Mouse (Mus musculus) adrenal gland, adult 2 months (tissue): ENCODE data around the gene Tmem39b. TPM values are rescaled to one million over a fixed set of nuclear protein-coding genes. Genes with fewer than 3 reads are reported as not detected.

ENCODE experiments used
- DNase-seq: peaks from one replicate; pipeline ENCODE4 v3.0.0; 2021
- polyA plus RNA-seq: library from polyadenylated mRNA; depleted of rRNA; stranded (reverse); fragments of >200 nt; gene quantifications from 2 replicates; pipeline ENCODE4 v1.2.3, GENCODE M21; 2012
- total RNA-seq, 2 experiments: library from RNA; stranded (reverse); gene quantifications; 2 replicates each; pipeline ENCODE4 v1.2.3; 2021

Tmem39b gene
- total and polyA plus RNA-seq, 3 experiments = 10.3 to 26.5 (median 15.1) TPM

DNA sequence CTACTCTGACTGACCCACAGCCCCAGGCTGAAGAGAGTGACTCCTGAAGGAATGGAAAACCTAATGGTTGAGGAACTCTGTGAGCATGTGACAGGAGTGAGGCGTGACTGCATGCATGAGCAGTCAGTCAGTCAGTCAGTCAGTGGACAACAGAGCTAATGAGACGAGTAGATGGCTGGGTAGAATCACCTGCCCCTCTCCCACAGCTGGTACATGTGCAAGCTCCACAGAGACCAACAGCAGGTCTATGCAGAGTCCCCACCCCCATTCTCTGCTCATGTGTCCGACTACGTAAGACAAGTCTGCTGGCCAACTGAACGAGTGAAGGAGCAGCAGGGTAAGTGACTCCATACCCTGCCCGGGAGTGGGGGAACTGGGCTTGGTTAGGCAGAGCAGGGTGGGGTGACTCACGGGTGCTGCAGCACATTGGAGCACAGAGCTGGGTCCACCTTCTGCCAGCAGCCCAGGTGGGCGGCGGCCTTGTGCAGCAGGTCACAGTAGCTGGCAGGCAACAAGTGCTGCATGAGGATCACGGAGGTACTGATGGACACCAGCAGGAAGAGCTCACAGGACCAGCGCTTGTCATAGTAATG, 12.6 kb downstream of the Tmem39b start:
- DNase-seq = no peak

DNA sequence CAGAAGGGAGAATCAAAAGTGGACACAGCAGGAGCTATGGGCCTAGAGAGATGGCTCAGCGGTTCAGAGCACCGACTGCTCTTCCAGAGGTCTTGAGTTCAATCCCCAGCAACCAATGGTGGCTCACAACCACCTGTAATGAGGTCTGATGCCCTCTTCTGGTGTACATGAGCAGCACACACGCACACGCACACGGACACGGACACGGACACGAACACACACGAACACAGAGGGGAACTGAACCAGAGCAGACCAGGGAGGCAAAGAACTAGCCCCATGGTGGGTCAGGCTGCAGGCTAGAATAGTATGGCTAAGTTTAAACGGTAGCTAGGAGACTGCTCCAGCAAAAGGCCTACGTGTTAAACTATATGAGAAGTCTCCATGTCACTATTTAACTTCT, 14.8 kb downstream of the Tmem39b start:
- no peak for DNase-seq

DNA sequence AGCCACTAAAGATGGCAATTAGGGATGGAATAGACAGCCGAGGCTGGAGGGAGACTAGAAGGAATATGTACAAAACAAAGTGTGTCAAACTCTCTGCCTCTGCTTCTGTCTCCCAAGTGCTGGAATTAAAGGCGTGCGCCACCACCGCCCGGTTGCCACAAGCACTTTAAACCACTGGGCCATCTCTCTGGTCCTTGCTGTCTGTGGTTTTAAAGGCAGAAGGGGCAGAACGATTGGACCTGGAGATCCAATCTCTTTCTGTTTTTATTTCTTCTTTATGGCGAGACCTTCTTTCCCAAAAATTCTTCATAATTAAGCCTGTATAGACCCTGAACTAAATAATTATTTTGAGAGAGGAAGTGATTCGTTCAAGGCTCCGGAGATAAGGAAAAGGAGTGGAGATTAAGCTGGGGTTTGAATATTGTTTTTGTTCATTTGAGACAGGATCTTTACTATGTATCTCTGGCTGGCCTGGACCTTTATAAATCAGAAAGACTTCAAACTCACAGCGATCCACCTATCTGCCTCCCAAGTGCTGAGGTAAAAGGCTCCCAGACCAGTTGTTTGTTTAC, 23.7 kb downstream of the Tmem39b start:
- DNase-seq = no peak

DNA sequence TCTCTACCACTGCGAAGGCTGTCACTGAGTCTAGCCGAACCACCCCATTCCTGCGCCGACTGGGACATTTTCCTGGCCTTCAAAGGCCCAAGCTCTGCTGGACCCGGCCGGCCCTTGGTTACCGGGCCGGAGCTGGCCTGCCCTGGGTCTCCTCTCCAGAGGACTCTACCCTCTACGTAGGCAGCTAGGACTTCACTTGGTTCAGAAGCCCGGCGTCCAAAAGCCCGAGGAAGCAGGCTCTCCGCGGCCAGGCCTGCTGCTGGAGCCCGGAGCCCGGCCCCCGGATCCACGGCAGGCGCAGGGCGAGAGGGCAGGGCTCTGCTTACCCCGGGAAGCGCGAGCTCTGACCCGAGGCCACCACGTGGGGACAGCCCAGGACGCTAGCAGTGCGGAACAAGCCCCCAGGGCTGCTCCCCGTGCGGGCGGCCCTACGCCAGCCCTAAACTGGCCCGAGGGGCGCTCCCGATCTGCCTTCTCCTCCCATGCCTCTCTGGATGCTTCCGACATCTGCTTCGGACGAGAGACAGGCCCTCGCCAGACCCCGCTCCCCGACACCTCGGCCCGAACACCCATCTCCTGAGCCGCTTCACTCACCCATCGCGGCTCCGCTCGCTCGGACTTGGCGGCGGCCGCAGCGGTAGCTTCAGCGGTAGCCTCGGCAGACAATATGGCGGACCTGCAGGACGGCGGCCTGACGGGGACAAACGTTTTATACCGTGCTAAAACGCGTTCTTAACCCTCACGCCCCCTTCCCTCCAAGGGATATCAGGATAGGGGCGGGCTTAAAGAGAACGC, 24.4 kb downstream of the Tmem39b start, which contains the start of gene Kpna6:
Gene Kpna6 (minus strand): TSS at position 685 of the 795 bp plus-strand sequence.
- peak; percentile 95 for DNase-seq

DNA sequence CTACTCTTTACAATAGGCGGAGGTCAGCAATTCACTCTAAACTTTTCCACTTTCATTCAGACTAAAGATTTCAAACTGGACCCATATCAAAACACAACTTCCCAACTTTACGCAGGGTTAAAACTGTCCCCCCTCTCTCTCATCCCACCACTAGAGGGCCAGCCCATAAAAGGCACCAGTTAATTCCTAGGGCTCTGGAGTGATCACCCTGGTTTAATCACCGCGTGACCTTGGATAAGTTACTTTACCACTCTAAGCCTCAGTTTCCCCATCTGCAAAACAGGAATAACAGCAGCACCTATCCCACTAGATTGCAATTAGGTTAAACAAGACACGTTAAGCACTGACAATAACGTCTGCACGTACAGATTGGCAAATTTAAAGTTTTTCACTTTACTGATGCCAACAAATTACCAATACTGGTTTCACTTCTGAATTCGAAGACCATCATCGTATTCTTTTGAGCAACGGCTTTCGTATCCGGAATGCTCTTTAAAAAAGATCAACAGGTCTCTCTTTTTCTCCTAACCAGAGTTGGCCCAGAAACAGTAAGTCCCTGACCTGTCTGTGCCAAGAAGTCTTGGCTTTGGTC, 25.1 kb downstream of the Tmem39b start:
- peak; percentile 74 for DNase-seq

DNA sequence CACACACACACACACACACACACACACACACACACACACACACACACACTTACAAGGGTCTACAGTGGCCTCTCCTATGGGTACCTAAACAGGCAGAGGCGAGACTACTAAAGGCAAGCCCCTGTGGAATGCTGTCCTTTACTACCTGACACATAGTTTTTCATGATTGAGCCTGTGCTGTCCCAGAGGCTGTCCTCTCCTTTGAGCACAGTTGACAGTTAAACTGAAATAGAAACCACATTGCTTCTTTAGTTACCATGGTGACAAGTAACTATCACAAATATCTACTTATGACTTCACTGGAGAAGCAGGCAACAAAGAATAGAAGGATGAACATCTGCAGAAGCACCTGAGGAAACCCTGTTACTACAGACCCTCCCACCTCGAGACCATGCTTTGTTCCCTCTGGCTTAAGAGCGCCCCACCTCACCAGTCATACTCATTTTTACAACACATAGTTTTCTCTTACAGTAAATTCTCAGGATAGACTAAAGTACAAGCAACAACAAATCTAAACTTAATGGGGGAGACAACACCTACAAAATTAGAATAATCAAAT, 34.3 kb downstream of the Tmem39b start:
- no peak for DNase-seq

DNA sequence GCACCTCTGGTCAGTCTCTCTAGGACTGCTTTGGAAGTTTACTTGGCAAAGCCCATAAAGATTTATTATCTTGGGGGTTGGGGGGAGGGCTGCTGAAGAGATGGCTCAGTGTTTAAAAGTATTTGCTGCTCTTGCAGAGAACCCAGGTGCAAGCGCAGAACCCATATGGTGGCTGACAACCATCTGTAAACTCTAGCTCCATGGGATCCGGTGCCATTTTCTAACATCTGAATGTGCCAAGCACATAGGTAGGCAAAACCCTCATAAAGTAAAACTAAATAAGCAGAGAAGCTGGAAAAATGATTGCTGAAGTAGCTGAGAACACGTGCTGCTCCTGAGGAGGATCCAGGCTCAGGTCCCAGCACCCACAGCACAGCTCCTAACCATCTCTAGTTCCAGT, 35.1 kb downstream of the Tmem39b start:
- no peak for DNase-seq

DNA sequence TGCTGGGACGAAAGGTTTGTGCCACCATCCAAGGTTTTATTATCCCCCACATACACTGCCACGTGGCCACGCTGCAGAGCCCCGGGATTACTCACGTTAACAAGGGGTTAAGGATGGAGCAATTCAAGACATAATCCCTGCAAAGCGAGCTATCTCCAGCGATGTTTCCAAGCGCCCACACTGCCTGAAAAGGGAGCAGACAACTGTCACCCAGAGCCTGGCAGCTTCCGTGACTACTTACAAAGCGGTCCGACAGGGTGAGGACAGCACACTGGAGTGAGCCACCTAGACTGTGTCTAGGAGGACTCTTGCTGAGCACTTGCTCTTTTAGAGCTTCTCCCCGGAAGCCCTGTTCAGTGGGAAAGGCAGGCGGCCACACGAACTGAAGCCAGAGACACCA, 41.9 kb downstream of the Tmem39b start:
- no peak for DNase-seq

DNA sequence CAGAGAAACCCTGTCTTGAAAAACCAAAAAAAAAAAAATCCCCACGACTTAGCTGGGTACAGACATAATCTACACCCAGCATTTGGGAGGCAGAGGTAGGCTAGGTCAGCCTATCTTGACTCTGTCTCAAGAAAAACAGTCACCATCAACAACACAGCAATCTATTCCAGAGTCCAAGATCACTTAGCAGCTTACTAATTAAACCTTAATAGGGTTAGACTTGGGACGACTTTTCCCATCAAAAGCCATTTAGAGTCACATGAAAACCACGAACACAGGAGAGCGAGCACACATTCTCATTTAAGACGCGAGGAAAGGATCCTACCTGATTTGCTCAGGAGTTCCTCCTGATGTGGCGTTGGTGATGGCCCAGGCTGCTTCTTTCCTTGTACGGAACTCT, 46.3 kb downstream of the Tmem39b start:
- DNase-seq = no peak

DNA sequence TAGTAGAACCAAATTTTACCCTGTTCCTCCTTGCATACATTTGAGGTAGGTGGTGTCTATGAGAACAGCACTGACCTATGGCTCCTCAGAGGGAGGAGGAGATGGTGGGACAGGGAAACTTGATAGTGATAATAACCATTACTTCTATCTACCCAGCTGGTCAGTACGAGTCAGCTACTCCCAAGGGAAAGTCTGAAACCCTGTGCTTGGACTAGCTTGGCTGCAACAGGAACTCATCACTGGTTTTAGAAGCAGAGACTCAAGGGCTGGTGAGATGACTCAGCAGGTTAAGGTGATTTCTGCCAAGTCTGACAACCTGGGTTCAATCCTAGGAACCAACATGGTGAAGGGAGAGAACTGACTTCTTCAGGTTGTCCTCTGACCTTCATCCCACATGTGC, 48.0 kb downstream of the Tmem39b start:
- DNase-seq = no peak

DNA sequence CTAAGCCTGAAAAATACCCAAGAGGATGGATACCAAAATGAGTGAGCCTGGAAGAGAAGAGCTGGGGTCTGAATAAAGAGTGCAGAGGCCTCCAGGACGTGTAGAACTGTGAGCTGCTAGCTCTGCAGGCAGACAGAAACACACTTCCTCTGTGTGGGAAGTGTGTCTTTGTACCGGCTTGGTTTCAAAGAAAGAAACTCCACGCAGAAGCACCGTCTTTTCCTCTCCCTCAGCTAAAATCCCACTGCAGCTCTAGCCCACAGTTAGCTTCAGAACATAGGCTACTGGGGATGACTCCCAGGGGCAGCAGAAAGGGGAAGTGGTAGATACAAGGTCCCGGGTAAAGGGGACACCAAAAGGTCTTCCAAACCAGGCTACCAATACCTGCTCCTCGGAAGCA, 51.4 kb downstream of the Tmem39b start:
- DNase-seq = no peak

DNA sequence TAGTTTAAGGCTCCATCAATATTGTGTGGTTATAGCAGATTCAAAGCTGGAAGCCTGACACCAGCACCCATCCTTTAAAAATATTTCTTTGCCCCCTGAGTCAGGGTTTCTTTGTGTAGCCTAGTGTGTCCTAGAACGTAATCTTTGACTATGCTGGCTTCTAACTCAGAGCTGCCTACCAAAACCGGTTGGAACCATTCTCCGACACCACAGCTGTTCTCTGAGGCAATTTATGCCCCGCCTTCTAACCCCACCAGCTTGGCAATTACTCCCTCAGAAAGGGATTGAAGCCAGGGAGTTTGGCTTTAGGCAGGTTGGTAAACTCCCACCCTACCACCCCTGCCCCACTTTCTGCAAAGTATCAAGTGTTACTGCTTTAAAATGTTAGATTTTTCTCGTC, 54.9 kb downstream of the Tmem39b start:
- DNase-seq = peak; percentile 25

DNA sequence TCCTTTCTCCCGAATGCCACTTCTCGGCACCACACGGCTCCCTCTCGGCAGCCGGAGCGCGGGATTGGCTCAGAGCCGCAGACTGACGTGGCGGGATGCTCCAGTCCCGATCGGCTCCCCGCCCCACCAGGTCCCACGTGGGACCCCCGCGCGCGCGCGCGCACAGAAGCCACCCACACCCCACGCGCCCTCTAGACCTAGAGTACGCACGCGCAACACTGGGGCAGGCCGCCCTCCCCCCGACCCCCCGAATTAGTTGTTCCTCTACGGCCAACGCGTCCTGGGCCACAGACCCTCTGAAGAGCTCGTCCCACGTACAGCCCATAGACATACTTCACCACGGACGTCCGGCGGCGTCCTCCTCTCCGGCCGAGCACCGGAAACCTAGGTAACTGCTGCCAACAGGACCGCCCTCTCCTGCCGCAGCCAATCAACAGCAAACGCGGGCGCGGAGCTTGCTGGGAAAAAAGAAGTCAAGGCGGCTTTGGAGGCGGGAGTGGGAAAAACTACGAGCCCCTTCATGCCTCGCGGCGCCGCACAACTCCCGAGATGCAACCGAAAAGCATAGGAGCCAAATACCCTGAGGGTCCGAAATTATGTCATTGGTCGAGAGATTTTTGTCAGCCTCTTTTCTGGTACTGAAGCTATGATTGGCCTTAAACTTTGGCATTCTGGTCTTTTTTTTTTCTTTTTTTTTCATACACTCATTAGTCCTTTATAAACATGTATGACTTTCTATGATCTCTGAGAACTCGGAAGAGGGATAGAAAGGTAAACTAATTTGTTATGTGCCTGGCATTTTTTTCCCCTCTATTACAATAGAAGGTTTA, 55.8 kb downstream of the Tmem39b start, which contains the start of gene Txlna:
Gene Txlna (minus strand): TSS at position 428 of the 830 bp plus-strand sequence.
- peak; percentile 97 for DNase-seq

DNA sequence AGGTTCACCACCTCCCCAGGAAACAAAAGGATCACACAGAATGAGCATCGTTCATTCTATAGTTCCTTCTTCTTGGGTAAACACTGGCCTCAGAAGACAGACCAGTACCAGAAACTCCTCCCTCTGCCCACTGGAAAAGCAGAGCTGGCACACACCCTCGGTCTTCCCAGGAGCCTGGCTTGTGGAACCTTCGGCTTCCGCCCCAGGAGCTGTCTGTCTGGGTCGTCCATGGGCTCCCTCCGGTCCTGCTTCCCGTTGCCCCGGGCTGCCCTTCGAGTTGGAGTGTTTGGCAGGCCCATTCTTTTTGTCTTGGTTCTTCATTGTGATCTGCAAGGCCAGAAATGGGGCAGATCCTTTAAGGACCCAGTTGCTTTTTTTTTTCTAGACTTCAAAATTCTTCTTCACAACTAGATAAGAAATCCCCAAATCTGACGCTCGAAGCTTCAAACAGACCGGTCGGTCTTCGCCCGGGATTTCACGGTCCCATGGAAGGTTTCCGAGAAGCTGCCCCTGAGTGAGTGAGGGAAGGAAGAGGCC, 56.5 kb downstream of the Tmem39b start:
- DNase-seq = peak; percentile 69

DNA sequence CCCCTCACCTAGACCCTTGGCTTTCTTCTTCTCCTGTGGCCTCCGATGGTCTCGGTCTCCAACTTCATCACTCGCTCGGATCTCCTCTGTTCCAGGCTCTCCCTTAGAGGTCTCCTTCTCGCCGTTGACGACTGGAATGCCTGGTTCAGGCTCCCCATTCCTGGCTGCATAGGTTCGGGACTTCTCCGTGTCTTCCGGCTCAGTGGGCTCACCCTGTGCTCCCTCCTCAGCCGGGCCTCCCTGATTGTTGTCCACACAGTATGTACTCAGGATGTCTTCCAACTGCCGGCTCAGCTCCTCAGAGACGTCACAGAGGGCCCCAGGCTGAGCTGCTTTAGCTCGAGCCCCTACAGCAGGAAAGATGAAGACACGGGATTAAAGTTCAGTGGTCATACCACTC, 57.4 kb downstream of the Tmem39b start:
- DNase-seq = no peak

DNA sequence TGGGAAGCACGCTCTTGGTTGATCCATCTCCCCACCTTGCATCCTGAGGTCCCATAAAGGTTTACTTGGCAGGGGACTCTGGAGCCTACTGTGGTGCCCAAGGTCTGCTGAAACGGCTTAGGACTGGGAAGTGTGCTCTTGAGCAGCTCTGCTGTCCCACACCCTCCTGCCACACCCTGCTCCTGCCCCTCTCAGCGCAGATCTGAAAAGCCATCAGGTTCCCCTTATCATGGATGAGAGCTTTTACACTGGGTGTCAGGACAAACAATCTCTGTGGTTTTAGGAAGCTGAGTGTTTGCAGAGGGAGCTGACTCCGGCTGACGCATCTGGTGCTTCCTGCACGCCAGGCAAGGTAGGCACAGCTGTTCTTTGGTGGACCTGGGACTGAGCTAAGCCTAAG, 62.8 kb downstream of the Tmem39b start:
- no peak for DNase-seq

DNA sequence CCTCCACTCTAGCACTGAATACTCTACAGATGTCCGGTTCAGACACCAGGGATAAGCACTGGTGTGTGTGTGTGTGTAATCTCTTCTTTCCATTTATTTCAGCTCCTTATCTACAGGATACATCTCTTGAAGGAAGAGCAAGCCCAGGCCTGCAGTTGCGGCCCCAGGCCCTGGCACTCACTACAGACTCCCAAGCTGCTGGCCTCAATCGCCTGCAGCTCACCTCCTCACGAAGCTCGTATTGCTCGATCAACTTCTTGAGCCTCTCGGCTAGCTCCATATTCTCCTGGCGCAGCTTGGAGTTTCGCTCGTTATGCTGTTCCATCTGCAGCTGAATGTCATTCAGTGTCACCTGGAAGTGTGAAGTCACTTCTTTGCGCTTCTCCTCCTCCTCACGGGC, 64.8 kb downstream of the Tmem39b start:
- no peak for DNase-seq

DNA sequence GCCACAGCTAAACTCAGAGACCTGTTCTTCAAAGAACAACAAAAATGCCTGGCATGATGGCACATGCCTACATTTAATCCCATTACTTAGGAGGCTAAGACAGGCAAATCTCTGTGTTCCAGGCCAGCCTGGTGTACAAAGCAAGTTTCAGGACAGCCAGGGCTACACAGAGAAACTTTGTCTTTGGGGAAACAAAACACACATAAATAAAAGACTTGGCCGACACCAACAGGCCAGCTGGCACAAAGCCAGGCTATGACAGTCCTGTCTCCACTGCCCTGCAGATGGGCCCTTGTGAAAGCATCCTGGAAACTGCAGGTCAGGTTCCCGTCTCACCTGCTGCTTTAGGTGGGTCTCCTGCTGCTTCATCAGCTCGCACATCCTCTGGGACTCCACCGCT, 65.7 kb downstream of the Tmem39b start:
- DNase-seq = peak; percentile 67
